Mouse (Mus musculus) myocyte (in vitro differentiated cells): ENCODE results near the gene Vcp.

Experiments used
- CEBPB ChIP-seq: IDR thresholded peaks from 2 replicates; pipeline ENCODE4 v1.6.1; 2011; ENCODE audit warnings: mild to moderate bottlenecking, moderate library complexity; ENCODE audit not compliant: poor library complexity, insufficient read depth, severe bottlenecking
- E2F4 ChIP-seq: IDR thresholded peaks from one replicate; pipeline ENCODE4 v1.6.1; 2011; ENCODE audit warnings: mild to moderate bottlenecking, control low read depth, moderate library complexity; ENCODE audit not compliant: insufficient read depth
- MAX ChIP-seq: IDR thresholded peaks from one replicate; pipeline ENCODE4 v1.6.1; 2011; ENCODE audit warnings: low read depth, mild to moderate bottlenecking, control low read depth
- MYOD1 ChIP-seq, 3 experiments: IDR thresholded peaks; one replicate each; pipeline ENCODE4 v1.6.1; 2011; ENCODE audit warnings: control low read depth in 2 of 3, low read depth in 2 of 3, mild to moderate bottlenecking in 2 of 3, moderate library complexity in 1 of 3; ENCODE audit not compliant: insufficient read length in 2 of 3, control insufficient read depth in 1 of 3
- MYOG ChIP-seq, 3 experiments: IDR thresholded peaks; one replicate each; pipeline ENCODE4 v1.6.1; 2011; ENCODE audit warnings: control low read depth in 2 of 3, low read depth in 2 of 3, mild to moderate bottlenecking in 2 of 3; ENCODE audit not compliant: insufficient read length in 2 of 3, control insufficient read depth in 1 of 3, insufficient read depth in 1 of 3
- POLR2A ChIP-seq: IDR thresholded peaks from one replicate; pipeline ENCODE4 v1.6.1; 2011; ENCODE audit warnings: low read depth, mild to moderate bottlenecking, control low read depth, moderate library complexity; ENCODE audit not compliant: insufficient read length
- POLR2AphosphoS2 ChIP-seq: IDR thresholded peaks from one replicate; pipeline ENCODE4 v1.6.1; 2011; ENCODE audit warnings: low read depth, control low read depth; ENCODE audit not compliant: insufficient read length
- SRF ChIP-seq: IDR thresholded peaks from one replicate; pipeline ENCODE4 v1.6.1; 2011; ENCODE audit warnings: low read depth; ENCODE audit not compliant: control insufficient read depth, insufficient read length
- TCF12 ChIP-seq: IDR thresholded peaks from one replicate; pipeline ENCODE4 v1.6.1; 2011; ENCODE audit warnings: mild to moderate bottlenecking, control low read depth; ENCODE audit not compliant: poor library complexity, insufficient read depth, severe bottlenecking
- TCF3 ChIP-seq: IDR thresholded peaks from one replicate; pipeline ENCODE4 v1.6.1; 2011; ENCODE audit warnings: low read depth, control low read depth; ENCODE audit not compliant: insufficient read length
- USF1 ChIP-seq: IDR thresholded peaks from one replicate; pipeline ENCODE4 v1.6.1; 2011; ENCODE audit warnings: low read depth, mild to moderate bottlenecking, control low read depth, moderate library complexity

- TF ChIP-seq POLR2AphosphoS2 = no peak
- TF ChIP-seq POLR2A = no peak
- TF ChIP-seq TCF3 = no peak
- TF ChIP-seq MYOG (IDR thresholded peaks at IDR 0.05; ENCODE audit: control insufficient read depth in 1 of 3, insufficient read depth in 1 of 3, insufficient read length in 2 of 3, low read depth in 2 of 3) = no peak
- no peak for TF ChIP-seq USF1
- no peak for TF ChIP-seq MYOD1 (IDR thresholded peaks at IDR 0.05; ENCODE audit: control insufficient read depth in 1 of 3, insufficient read length in 2 of 3, low read depth in 2 of 3)
- no peak for TF ChIP-seq E2F4
- no peak for TF ChIP-seq TCF12
- TF ChIP-seq CEBPB = no peak
- TF ChIP-seq SRF = no peak
- TF ChIP-seq MAX = no peak
These were observed 43.5 kb upstream of the Vcp start for GRCm38 (mm10) chr4:43043644-43044357.
